Mouse (Mus musculus): ENCODE results near the gene Acer1.

DNA sequence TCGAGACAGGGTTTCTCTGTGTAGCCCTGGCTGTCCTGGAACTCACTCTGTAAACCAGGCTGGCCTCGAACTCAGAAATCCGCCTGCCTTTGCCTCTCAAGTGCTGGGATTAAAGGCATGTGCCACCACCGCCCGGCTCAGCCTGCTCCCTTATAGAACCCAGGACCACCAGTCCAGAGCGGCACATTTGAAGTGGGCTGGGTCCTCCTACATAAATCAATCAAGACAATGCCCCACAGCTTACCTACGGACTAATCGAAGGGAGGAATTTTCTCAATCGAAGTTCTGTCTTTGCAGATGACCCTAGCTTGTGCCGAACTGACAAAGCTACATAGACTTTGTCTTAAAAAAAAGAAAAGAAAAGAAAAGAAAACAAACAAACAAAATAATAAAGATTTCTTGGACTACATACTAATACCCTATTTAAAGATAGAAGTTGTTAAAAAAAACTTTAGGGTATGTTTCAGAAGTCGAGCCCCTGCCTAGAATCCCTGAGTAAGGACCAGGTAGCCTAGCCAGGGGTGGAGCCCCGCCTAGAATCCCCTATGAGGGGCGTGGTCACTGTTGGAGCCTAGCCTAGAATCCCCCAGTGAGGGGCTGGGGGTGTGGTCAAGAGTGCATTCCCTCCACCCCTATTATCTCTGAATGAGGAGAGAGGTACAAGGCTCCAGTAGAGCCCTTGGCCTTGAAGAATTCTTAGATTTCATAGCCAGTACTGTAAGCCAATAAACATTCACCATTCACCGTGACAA, 7.8 kb downstream of the Acer1 start:
- TF ChIP-seq CHD2 (IDR thresholded peaks at IDR 0.05; ENCODE audit: low read depth, low read length), result no peak
- TF ChIP-seq ZNF384 (IDR thresholded peaks at IDR 0.05; ENCODE audit: low read depth, low read length), result no peak
- TF ChIP-seq MAFK (IDR thresholded peaks at IDR 0.05; ENCODE audit: insufficient read depth, low read depth, low read length), result no peak

Measured in ES-E14 (cell line).